Mouse (Mus musculus) ES-Bruce4 (cell line): ENCODE data around the gene Gm5148.

ENCODE experiments used
- CTCF ChIP-seq: IDR thresholded peaks from one replicate; pipeline ENCODE4 v1.8.1; 2011; ENCODE audit warnings: low read depth, low read length
- EP300 ChIP-seq: IDR thresholded peaks from 2 replicates; pipeline ENCODE4 v1.6.1; 2011; ENCODE audit warnings: low read depth, low read length; ENCODE audit not compliant: insufficient read depth
- POLR2A ChIP-seq: IDR thresholded peaks from one replicate; pipeline ENCODE4 v1.8.1; 2011; ENCODE audit warnings: low read length; ENCODE audit not compliant: insufficient read depth

- no peak for TF ChIP-seq POLR2A
- no peak for TF ChIP-seq CTCF
- no peak for TF ChIP-seq EP300
Observed at GRCm38 (mm10) chr3:37727392-37727791, 3.1 kb upstream of the Gm5148 start.
